Mouse (Mus musculus): ENCODE measurements at regions not wholly inside any gene's neighbourhood (a gene's known extent, or its start where the extent isn't known, plus 50 kb on each side); places are given as distances from the start of the nearest gene placed in this dataset.
"Not testable (repeated sequence)": the region's sequence is repeated elsewhere in the genome, so short reads cannot be mapped to it uniquely, and the experiment has no call there.

- no peak for DNase-seq
Observed at GRCm38 (mm10) chr5:117040878-117041277, 75.0 kb downstream of the Suds3 start.

GRCm38 (mm10) chr5:117037261-117037660, 78.7 kb downstream of the Suds3 start:
- DNase-seq = peak; percentile 11

GRCm38 (mm10) chr5:117032130-117032529, 83.8 kb downstream of the Suds3 start:
- no peak for DNase-seq

GRCm38 (mm10) chr5:117025689-117026383, 90.1 kb downstream of the Suds3 start:
- no peak for DNase-seq

GRCm38 (mm10) chr5:117018419-117019150, 97.3 kb downstream of the Suds3 start:
- no peak for DNase-seq

GRCm38 (mm10) chr5:117011128-117011527, 104.8 kb downstream of the Suds3 start:
- no peak for DNase-seq

- DNase-seq = peak; percentile 2
Observed at GRCm38 (mm10) chr5:117000770-117001201, 115.1 kb downstream of the Suds3 start.

GRCm38 (mm10) chr5:116994508-116994907, 121.4 kb downstream of the Suds3 start:
- no peak for DNase-seq

GRCm38 (mm10) chr5:116993674-116994073, 122.2 kb downstream of the Suds3 start:
- DNase-seq = no peak

GRCm38 (mm10) chr5:116991461-116991860, 124.5 kb downstream of the Suds3 start:
- DNase-seq = no peak

GRCm38 (mm10) chr5:116971474-116971873, 144.4 kb downstream of the Suds3 start:
- not testable (repeated sequence) for DNase-seq

- no peak for DNase-seq
Observed at GRCm38 (mm10) chr5:116964171-116964570, 151.7 kb downstream of the Suds3 start.

- DNase-seq = no peak
Observed at GRCm38 (mm10) chr5:116963106-116963505, 152.8 kb downstream of the Suds3 start.

GRCm38 (mm10) chr5:116960041-116960440, 155.9 kb downstream of the Suds3 start:
- DNase-seq = no peak

GRCm38 (mm10) chr5:116958141-116958540, 157.8 kb downstream of the Suds3 start:
- DNase-seq = no peak

GRCm38 (mm10) chr5:116956572-116956971, 159.3 kb downstream of the Suds3 start:
- no peak for DNase-seq

GRCm38 (mm10) chr5:116950280-116950881, 165.5 kb downstream of the Suds3 start:
- no peak for DNase-seq

- DNase-seq = no peak
Observed at GRCm38 (mm10) chr5:116934585-116934984, 181.3 kb downstream of the Suds3 start.

- no peak for DNase-seq
Observed at GRCm38 (mm10) chr5:116934151-116934550, 181.8 kb downstream of the Suds3 start.

GRCm38 (mm10) chr5:116933105-116933504, 182.8 kb downstream of the Suds3 start:
- DNase-seq = no peak

GRCm38 (mm10) chr5:116923761-116924160, 192.2 kb downstream of the Suds3 start:
- DNase-seq = no peak

- no peak for DNase-seq
Observed at GRCm38 (mm10) chr5:116922059-116922671, 193.7 kb downstream of the Suds3 start.

- peak; percentile 2 for DNase-seq
Observed at GRCm38 (mm10) chr5:116914876-116915275, 201.0 kb downstream of the Suds3 start.
